Mouse (Mus musculus) kidney, adult 2 months (tissue): Measurements from ENCODE around the gene Cdh23.

Experiments used
- CTCF ChIP-seq: fragments of 200-500 bp; conservative IDR thresholded peaks from 2 replicates; pipeline ENCODE4 v1.5.1; 2011; ENCODE audit warnings: low read depth, mild to moderate bottlenecking, control low read depth, low read length, moderate library complexity, mixed read lengths; ENCODE audit not compliant: insufficient read depth, insufficient read length
- POLR2A ChIP-seq: fragments of 200-500 bp; IDR thresholded peaks from one replicate; pipeline ENCODE4 v1.6.1; 2011; ENCODE audit warnings: low read depth, low read length, control low read depth

- TF ChIP-seq CTCF (no peak), POLR2A (no peak)
Measured at GRCm38 (mm10) chr10:60335021-60335420, 361.3 kb downstream of the Cdh23 start.
